Mouse (Mus musculus) E14TG2a.4 (cell line): ENCODE results near the gene Ptger4.

Experiments
- CTCF ChIP-seq: conservative IDR thresholded peaks from 2 replicates; pipeline ENCODE4 v1.5.1; 2014; ENCODE audit warnings: low read length
- NANOG ChIP-seq: IDR thresholded peaks from 2 replicates; pipeline ENCODE4 v1.6.1; 2014; ENCODE audit warnings: borderline replicate concordance, low read length, mixed read lengths

DNA sequence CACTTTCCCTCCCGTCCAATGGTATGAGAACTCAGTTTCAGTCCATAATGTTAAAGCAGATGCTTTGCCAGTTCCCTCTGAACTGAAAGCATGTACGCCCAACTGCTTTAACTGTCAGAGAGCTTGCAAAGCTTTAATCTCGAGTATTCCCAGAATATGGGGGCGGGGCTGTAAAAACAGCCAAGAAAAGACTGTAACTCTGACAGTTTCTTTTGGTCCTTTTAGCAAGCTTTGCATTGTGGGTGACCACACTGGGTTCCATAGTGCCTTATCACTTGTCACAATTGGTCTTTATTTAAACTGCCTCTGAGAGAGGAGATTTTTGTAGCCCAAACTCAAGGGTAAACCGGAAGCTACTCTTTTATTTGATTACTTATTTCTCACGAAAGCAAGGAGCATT lies 4.1 kb downstream of the Ptger4 start:
- no peak for TF ChIP-seq CTCF
- no peak for TF ChIP-seq NANOG
